Mouse (Mus musculus): ENCODE measurements around the gene Batf2. TPM values are rescaled to one million over a fixed set of nuclear protein-coding genes. Genes with fewer than 3 reads are reported as not detected.
A peak's percentile ranks its signal among the peaks of the same experiment; 100 is the strongest.

The Batf2 gene
- total RNA-seq, 2 experiments from 2014 or later, result 0.26 to 0.84 TPM

DNA sequence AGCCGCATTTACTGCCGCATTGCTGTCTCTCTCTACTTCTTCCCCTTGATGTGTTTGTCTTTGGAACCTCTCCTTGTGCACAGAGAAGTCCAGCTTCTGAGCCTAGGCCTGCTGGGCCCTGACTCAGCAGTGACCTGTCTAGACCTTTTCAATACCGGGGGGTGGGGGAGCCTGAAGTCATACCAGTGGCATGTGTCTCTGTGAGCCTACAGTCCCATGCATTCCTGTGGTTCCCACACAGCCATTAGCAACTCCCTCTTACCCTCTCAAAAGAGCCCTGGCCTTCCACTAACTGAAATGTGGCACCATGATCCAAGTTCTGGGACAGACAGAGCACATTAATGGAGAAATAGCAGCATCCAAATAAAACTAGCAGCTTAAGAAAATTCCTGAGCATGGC is 4.4 kb upstream of the Batf2 start:
- intact Hi-C loops (cut with DNase I), result no loop called here
- TF ChIP-seq CTCF (IDR thresholded peaks at IDR 0.05), result no peak
- Histone ChIP-seq H3K4me3 (no peak overlapping the region), H3K27ac (no peak overlapping the region)
- no peak for DNase-seq (ENCODE audit: extremely low spot score in 1 of 2, low spot score in 2 of 2)

DNA sequence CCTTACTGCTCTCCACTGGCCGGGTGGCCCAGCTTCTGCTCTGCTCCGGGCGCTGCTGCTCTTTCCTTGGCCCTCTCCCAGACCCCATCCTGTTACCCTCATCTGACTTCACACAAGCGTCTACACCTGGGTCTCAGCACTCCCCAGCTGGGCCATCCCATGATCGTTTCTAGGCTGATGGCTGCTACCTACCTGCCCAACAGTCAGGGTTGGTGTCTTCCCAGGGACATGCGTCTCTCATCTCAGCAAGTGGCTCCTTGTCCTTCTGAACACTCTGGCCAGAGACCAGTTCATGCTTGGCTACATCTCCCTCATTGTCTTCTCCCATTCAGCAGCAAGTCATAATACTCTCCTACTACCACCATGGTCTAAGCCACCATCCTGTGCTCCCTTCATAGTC is 1.1 kb upstream of the Batf2 start:
- no peak for DNase-seq (ENCODE audit: extremely low spot score in 1 of 2, low spot score in 2 of 2)
- intact Hi-C loops (cut with DNase I), result loop anchor here (5.0 kb wide), 1 partner anchor 193 kb away; the partner anchor contains the start of gene Men1
- Histone ChIP-seq H3K4me3 (peak overlapping the region; percentile 69), H3K27ac (peak overlapping the region; percentile 99)
- no peak for TF ChIP-seq CTCF (IDR thresholded peaks at IDR 0.05)

- TF ChIP-seq CTCF (IDR thresholded peaks at IDR 0.05), result no peak
- intact Hi-C loops (cut with DNase I), result loop anchor here (5.0 kb wide), 1 partner anchor 192 kb away; the partner anchor contains the start of gene Men1
- peak overlapping the region; percentile 99 for H3K27ac ChIP-seq
- H3K4me3 ChIP-seq, result peak overlapping the region; percentile 69
- DNase-seq (ENCODE audit: extremely low spot score in 1 of 2, low spot score in 2 of 2), result no peak
Observed at GRCm38 (mm10) chr19:6140374-6140677, 457 bp upstream of the Batf2 start.

DNA sequence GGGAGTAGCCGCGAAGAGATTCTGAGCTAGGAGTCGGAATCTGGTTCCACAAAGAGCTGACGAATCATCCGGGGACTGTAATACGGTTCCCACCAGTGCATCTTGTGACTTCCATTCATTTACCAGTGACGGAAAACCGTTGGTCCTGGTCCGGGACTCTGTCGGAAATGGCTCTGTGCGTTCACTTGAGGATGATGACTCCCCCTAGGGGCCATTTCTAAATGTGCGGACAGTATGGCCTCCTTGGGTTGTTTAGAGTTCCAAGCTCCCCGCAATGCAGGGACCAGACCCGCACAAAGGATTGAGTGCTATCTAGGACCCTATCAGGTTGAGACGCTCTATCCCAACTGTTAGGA is 589 bp downstream of the Batf2 start, which contains the start of gene Arl2:
Arl2 (minus strand) TSS at position 155 of the 356 bp plus-strand sequence.
- peak within 1 kb of the TSS; percentile 69 for H3K4me3 ChIP-seq
- peak; percentile 72 to 81 for DNase-seq (ENCODE audit: extremely low spot score in 1 of 2, low spot score in 2 of 2)
- intact Hi-C loops (cut with DNase I), result loop anchor here (1.0 to 5.0 kb wide), 2 partner anchors 94 to 191 kb away; partner anchors contain the start of genes Men1 and Ppp2r5b
- H3K27ac ChIP-seq, result peak within 1 kb of the TSS; percentile 99
- peak; percentile 39 for TF ChIP-seq CTCF (IDR thresholded peaks at IDR 0.05)

DNA sequence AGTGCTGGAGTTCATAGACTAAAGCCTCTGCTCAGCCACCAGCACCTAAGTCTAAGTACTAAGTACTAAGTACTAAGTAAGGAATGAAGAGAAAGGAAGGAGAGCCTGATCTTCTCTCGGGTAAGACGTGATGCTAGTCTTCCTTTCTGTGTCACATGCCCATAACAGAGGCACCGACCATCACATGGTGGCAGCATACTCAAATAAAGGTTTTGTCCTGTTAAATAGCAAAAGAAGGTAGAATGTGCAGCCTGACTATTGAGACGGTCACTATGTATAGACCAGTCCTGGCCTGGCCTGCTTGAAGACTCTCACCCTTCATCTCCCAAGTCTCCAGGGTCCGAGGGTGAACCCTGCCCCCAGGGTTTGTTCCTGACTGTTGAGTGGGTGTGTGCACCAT is 4.1 kb downstream of the Batf2 start:
- no peak overlapping the region for H3K4me3 ChIP-seq
- DNase-seq (ENCODE audit: extremely low spot score in 1 of 2, low spot score in 2 of 2), result no peak
- H3K27ac ChIP-seq, result no peak overlapping the region
- intact Hi-C loops (cut with DNase I), result loop anchor here (5.0 kb wide), 1 partner anchor 187 kb away; the partner anchor contains the start of gene Men1
- no peak for TF ChIP-seq CTCF (IDR thresholded peaks at IDR 0.05)

DNA sequence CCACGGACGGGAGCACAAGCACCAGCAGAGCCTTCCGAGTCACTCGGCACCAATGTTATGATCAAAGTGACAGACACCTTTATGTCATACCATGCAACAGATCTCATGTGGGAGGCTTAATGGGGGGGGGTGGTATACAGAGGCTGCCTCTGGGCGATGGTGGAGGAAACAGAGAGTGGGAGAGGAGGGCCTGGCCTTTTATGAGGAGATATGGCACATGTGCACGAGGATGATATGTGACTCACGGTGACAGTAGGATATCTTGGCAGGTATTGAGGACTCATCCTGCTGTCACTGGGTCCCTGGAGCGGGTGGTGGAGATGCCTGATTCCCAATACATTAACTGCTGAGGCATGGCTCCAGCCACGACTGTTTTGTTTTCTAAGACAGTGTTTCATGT is 14.4 kb downstream of the Batf2 start:
- no peak overlapping the region for H3K4me3 ChIP-seq
- DNase-seq (ENCODE audit: extremely low spot score in 1 of 2, low spot score in 2 of 2), result no peak
- no peak for TF ChIP-seq CTCF (IDR thresholded peaks at IDR 0.05)
- H3K27ac ChIP-seq, result no peak overlapping the region
- intact Hi-C loops (cut with DNase I), result no loop called here

DNA sequence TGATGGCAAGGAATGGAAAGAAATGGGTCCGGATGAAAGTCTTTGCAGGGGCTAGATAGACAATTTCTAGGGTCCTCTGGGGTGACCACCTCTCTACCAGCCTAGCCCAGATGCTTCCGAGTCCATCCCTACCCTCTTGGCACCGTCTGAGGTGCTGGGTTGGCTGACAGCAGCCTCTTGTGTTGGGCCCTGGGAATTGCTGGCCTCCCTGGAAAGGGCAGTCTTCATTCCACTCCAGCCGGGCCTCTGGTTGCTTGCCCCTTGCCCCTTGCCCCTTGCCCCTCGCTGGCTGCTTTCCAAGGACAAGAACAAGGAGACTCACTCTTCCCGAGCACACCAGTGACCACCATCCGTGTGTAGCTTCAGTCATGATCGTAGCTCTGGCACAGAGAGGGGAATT is 15.6 kb downstream of the Batf2 start:
- no peak for DNase-seq (ENCODE audit: extremely low spot score in 1 of 2, low spot score in 2 of 2)
- Histone ChIP-seq H3K27ac (no peak overlapping the region), H3K4me3 (no peak overlapping the region)
- TF ChIP-seq CTCF (IDR thresholded peaks at IDR 0.05), result peak; percentile 3; the same call in 1 of the 2 replicates
- intact Hi-C loops (cut with DNase I), result no loop called here

GRCm38 (mm10) chr19:6157220-6157619 is 16.4 kb downstream of the Batf2 start:
- Histone ChIP-seq H3K27ac (no peak overlapping the region), H3K4me3 (no peak overlapping the region)
- DNase-seq (ENCODE audit: extremely low spot score in 1 of 2, low spot score in 2 of 2), result no peak
- no peak for TF ChIP-seq CTCF (IDR thresholded peaks at IDR 0.05)
- intact Hi-C loops (cut with DNase I), result no loop called here

GRCm38 (mm10) chr19:6163872-6164547 is 23.2 kb downstream of the Batf2 start:
- intact Hi-C loops (cut with DNase I), result loop anchor here (2.0 to 5.0 kb wide), 2 partner anchors 35 to 53 kb away; no protein-coding TSS in a partner anchor
- H3K4me3 ChIP-seq, result no peak overlapping the region
- no peak for TF ChIP-seq CTCF (IDR thresholded peaks at IDR 0.05)
- DNase-seq (ENCODE audit: extremely low spot score in 1 of 2, low spot score in 2 of 2), result no peak
- H3K27ac ChIP-seq, result no peak overlapping the region

DNA sequence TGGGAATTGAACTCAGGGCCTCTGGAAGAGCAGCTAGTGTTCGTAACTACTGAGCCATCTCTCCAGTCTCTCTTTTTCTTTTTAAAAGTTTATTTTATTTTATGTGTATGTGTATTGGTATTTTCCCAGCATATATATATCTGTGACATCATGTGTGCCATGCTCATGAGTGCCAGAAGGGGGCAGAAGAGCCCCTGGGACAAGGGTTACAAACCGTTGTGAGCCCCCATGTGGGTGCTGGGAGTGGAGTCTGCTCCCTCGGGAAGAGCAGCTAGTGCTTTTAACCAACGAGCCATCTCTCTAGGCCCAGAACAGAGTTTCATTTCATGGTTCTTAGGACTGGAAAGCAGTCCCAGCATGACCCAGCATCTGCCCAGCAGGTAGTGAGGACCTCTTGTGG is 26.0 kb downstream of the Batf2 start:
- no peak for DNase-seq (ENCODE audit: extremely low spot score in 1 of 2, low spot score in 2 of 2)
- no peak overlapping the region for H3K27ac ChIP-seq
- intact Hi-C loops (cut with DNase I), result no loop called here
- no peak; the same call in 1 of the 2 replicates for TF ChIP-seq CTCF (IDR thresholded peaks at IDR 0.05)
- no peak overlapping the region for H3K4me3 ChIP-seq

DNA sequence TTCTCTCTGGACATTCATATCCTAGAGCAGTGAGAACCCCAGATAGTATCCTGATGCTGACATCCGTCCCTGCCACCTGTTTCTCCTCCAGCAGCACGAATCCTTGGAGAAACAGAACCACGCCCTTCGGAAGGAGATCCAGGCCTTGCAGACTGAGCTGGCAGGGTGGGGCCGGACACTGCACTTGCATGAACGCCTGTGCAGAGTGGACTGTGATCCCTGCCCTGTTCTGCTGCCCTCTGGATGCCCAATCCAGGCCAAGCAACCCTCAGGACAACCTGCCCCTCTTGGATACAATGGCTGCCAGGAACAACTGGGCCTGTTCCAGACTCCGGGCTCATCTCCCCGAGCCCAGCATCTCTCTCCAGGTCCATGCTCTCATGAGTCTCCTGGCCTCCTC is 30.4 kb downstream of the Batf2 start:
- intact Hi-C loops (cut with DNase I), result no loop called here
- H3K4me3 ChIP-seq, result no peak overlapping the region
- no peak for TF ChIP-seq CTCF (IDR thresholded peaks at IDR 0.05)
- no peak overlapping the region for H3K27ac ChIP-seq
- no peak for DNase-seq (ENCODE audit: extremely low spot score in 1 of 2, low spot score in 2 of 2)

GRCm38 (mm10) chr19:6174771-6175170 is 34.0 kb downstream of the Batf2 start:
- Histone ChIP-seq H3K27ac (no peak overlapping the region), H3K4me3 (no peak overlapping the region)
- no peak for TF ChIP-seq CTCF (IDR thresholded peaks at IDR 0.05)
- DNase-seq (ENCODE audit: extremely low spot score in 1 of 2, low spot score in 2 of 2), result no peak
- intact Hi-C loops (cut with DNase I), result no loop called here

GRCm38 (mm10) chr19:6178775-6179174 is 38.0 kb downstream of the Batf2 start:
- Histone ChIP-seq H3K27ac (no peak overlapping the region), H3K4me3 (no peak overlapping the region)
- no peak for DNase-seq (ENCODE audit: extremely low spot score in 1 of 2, low spot score in 2 of 2)
- intact Hi-C loops (cut with DNase I), result no loop called here
- TF ChIP-seq CTCF (IDR thresholded peaks at IDR 0.05), result no peak

Measured in left cerebral cortex, adult 2 months (tissue).